Mouse (Mus musculus): ENCODE results near the gene Olfr938. TPM values are rescaled to one million over a fixed set of nuclear protein-coding genes. Genes with fewer than 3 reads are reported as not detected.

Olfr938 gene
- not detected in 2 replicates for polyA plus RNA-seq (2015; fragmentation: Nextera tagmentation; extraction: Ambion mirVana)

DNA sequence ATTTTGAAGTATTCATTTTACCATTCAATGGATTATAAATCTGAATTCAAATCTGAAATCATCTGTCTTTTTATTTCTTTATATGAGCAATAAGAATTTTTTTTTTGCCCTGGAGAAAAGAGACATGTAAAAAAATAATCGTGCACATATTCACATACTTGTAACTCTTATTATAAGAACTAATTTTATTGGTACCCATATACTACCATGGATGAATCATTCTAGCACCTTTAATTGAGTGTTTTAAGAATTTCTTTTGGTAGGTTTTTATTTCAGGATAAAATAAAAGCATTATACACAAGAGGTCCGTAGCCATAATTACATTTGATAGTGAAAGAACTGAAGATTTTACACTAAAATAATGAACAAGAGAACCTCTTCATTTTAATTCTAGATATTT lies at the start of gene Olfr938:
Gene Olfr938 (minus strand): TSS at position 101 of the 400 bp plus-strand sequence.
- Histone ChIP-seq H3K4me1 (replicated peaks; ENCODE audit: insufficient read depth, low read length) (no peaks in the 10 kb centered on the region), H3K27ac (no peak within 1 kb of the TSS), H3K9ac (ENCODE audit: low read depth, low read length) (no peak within 1 kb of the TSS), H3K4me2 (ENCODE audit: low read length) (no peak within 1 kb of the TSS), H3K4me3 (replicated peaks; ENCODE audit: low read depth, low read length) (no peak within 1 kb of the TSS), H3K36me3 (ENCODE audit: insufficient read depth, low read length) (no peaks in the 10 kb centered on the region), H3K27me3 (ENCODE audit: insufficient read depth, low read length) (no peaks in the 10 kb centered on the region), H3K9me3 (replicated peaks; ENCODE audit: low read length) (no peaks in the 10 kb centered on the region)
- DNase-seq (ENCODE audit: low spot score) (no peak), ATAC-seq (replicated peaks; ENCODE audit: low FRiP score, low read depth) (no peak)
- TF ChIP-seq CTCF (IDR thresholded peaks at IDR 0.05; ENCODE audit: low read depth), result no peak
- WGBS, result 88% methylated on average over 2 of the region's 2 CpGs

DNA sequence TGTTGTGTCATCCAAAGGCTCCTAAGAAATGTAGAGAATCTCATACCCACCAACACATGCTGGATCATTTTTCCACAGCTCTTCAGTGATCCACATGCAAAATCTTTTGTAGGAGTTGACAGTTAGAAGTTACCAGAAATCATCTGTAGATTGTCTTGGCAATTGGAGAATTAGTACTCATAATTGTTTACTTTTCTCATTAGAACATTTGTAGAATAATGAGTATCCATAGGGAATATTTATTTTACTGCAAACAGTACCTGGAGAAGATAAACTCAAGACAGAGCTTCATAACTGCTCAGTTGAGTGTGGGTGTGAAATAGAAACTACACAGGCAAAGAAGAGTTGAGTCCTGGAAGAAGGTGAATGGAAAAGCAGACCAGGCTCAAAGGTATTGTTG lies 49.1 kb upstream of the Olfr938 start, which contains the start of gene Olfr27:
Gene Olfr27 (plus strand): TSS at position 301 of the 400 bp plus-strand sequence.
- H3K36me3 ChIP-seq (ENCODE audit: insufficient read depth, low read length), result no peaks in the 10 kb centered on the region

DNA sequence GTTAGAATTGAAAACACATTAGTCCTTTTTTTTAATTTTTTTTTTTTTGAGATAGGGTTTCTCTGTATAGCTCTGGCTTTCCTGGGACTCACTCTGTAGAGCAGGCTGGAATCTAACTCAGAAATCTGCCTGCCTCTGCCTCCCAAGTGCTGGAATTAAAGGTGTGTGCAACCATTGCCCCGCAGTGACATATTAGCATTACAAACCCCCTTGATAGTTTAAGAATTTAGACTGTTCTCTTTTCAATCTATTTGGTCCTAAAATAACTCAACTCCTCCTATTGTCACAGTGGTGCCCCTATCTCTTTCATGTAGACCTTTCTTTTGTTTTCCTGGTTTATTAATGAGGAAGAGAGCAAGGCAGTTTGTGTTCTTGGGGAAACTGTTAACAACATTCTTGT lies 48.6 kb upstream of the Olfr938 start:
- Histone ChIP-seq H3K4me1 (replicated peaks; ENCODE audit: insufficient read depth, low read length) (no peaks in the 10 kb centered on the region), H3K27ac (no peak overlapping the region), H3K27me3 (ENCODE audit: insufficient read depth, low read length) (no peaks in the 10 kb centered on the region), H3K9me3 (replicated peaks; ENCODE audit: low read length) (no peaks in the 10 kb centered on the region), H3K4me2 (ENCODE audit: low read length) (no peak overlapping the region), H3K9ac (ENCODE audit: low read depth, low read length) (no peak overlapping the region), H3K36me3 (ENCODE audit: insufficient read depth, low read length) (no peaks in the 10 kb centered on the region), H3K4me3 (replicated peaks; ENCODE audit: low read depth, low read length) (no peak overlapping the region)
- DNase-seq (ENCODE audit: low spot score) (no peak), ATAC-seq (replicated peaks; ENCODE audit: low FRiP score, low read depth) (no peak)
- WGBS, result 84% methylated on average over 1 of the region's 1 CpGs
- no peak for TF ChIP-seq CTCF (IDR thresholded peaks at IDR 0.05; ENCODE audit: low read depth)

More for the DNA sequence above, 49.1 kb upstream of the Olfr938 start, which contains the start of gene Olfr27:
- H3K4me2 ChIP-seq (ENCODE audit: low read length), result no peak within 1 kb of the TSS
- ATAC-seq (replicated peaks; ENCODE audit: low FRiP score, low read depth), result no peak
- no peaks in the 10 kb centered on the region for H3K27me3 ChIP-seq (ENCODE audit: insufficient read depth, low read length)
- no peak within 1 kb of the TSS for H3K4me3 ChIP-seq (replicated peaks; ENCODE audit: low read depth, low read length)
- H3K4me1 ChIP-seq (replicated peaks; ENCODE audit: insufficient read depth, low read length), result no peaks in the 10 kb centered on the region
- TF ChIP-seq CTCF (IDR thresholded peaks at IDR 0.05; ENCODE audit: low read depth), result no peak
- H3K9ac ChIP-seq (ENCODE audit: low read depth, low read length), result no peak within 1 kb of the TSS
- H3K27ac ChIP-seq, result no peak within 1 kb of the TSS
- no peaks in the 10 kb centered on the region for H3K9me3 ChIP-seq (replicated peaks; ENCODE audit: low read length)
- DNase-seq (ENCODE audit: low spot score), result no peak

DNA sequence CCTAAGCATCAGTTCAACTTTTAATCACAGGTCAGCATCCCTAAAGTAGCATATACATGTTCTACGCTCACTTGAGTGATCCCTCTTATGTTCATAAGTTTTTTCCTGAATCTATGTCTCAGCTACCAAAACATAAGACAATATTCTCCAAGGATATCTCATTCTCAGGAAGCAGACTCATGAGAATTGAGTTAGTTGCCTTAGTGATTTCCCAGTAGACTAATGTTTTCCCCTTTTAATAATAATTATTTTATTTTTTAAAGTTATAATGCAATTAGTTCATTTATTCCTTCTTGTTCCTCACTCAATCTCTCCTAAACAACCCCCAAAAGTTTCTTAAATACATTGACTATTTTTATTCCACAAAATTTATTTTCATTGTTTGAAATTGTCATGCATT lies 13.8 kb downstream of the Olfr938 start, which contains the start of gene Olfr937:
Gene Olfr937 (minus strand): TSS at position 101 of the 400 bp plus-strand sequence.
- Histone ChIP-seq H3K9ac (ENCODE audit: low read depth, low read length) (no peak within 1 kb of the TSS), H3K4me2 (ENCODE audit: low read length) (no peak within 1 kb of the TSS), H3K27me3 (ENCODE audit: insufficient read depth, low read length) (no peaks in the 10 kb centered on the region), H3K4me1 (replicated peaks; ENCODE audit: insufficient read depth, low read length) (no peaks in the 10 kb centered on the region), H3K9me3 (replicated peaks; ENCODE audit: low read length) (no peaks in the 10 kb centered on the region), H3K27ac (no peak within 1 kb of the TSS), H3K4me3 (replicated peaks; ENCODE audit: low read depth, low read length) (no peak within 1 kb of the TSS), H3K36me3 (ENCODE audit: insufficient read depth, low read length) (no peaks in the 10 kb centered on the region)
- DNase-seq (ENCODE audit: low spot score), result no peak
- no peak for TF ChIP-seq CTCF (IDR thresholded peaks at IDR 0.05; ENCODE audit: low read depth)
- WGBS, result 71% methylated on average over 1 of the region's 1 CpGs
- no peak for ATAC-seq (replicated peaks; ENCODE audit: low FRiP score, low read depth)

Small RNAs within 50 kb of the gene (microRNA-seq; reads per million reads assigned to microRNA genes)
- gene Gm25032, result not detected
- not detected for gene Gm25529

Other genes with a start within 250 kb of the Olfr938 start
- gene Olfr924, start 234.4 kb downstream of the Olfr938 start, polyA plus RNA-seq (2015; fragmentation: Nextera tagmentation; extraction: Ambion mirVana), result not detected in 2 replicates
- gene Olfr26, start 223.8 kb downstream of the Olfr938 start, polyA plus RNA-seq (2015; fragmentation: Nextera tagmentation; extraction: Ambion mirVana), result not detected in 2 replicates
- gene Olfr926, start 201.8 kb downstream of the Olfr938 start, polyA plus RNA-seq (2015; fragmentation: Nextera tagmentation; extraction: Ambion mirVana), result not detected in 2 replicates
- not detected in 2 replicates for gene Olfr930, start 149.1 kb downstream of the Olfr938 start, polyA plus RNA-seq (2015; fragmentation: Nextera tagmentation; extraction: Ambion mirVana)
- gene Olfr933, start 106.6 kb downstream of the Olfr938 start, polyA plus RNA-seq (2015; fragmentation: Nextera tagmentation; extraction: Ambion mirVana), result not detected in 2 replicates
- not detected in 2 replicates for gene Olfr934, start 90.6 kb downstream of the Olfr938 start, polyA plus RNA-seq (2015; fragmentation: Nextera tagmentation; extraction: Ambion mirVana)
- not detected in 2 replicates for gene Olfr935, start 79.2 kb downstream of the Olfr938 start, polyA plus RNA-seq (2015; fragmentation: Nextera tagmentation; extraction: Ambion mirVana)
- not detected in 2 replicates for gene Olfr146, start 55.5 kb downstream of the Olfr938 start, polyA plus RNA-seq (2015; fragmentation: Nextera tagmentation; extraction: Ambion mirVana)
- not detected in 2 replicates for gene Olfr937, start 13.9 kb downstream of the Olfr938 start, polyA plus RNA-seq (2015; fragmentation: Nextera tagmentation; extraction: Ambion mirVana)
- gene Olfr27, start 49.2 kb upstream of the Olfr938 start, polyA plus RNA-seq (2015; fragmentation: Nextera tagmentation; extraction: Ambion mirVana), result not detected in 2 replicates
- gene Olfr943, start 87.4 kb upstream of the Olfr938 start, polyA plus RNA-seq (2015; fragmentation: Nextera tagmentation; extraction: Ambion mirVana), result not detected in 2 replicates
- not detected in 2 replicates for gene Olfr944, start 123.0 kb upstream of the Olfr938 start, polyA plus RNA-seq (2015; fragmentation: Nextera tagmentation; extraction: Ambion mirVana)
- gene Olfr1537, start 171.1 kb upstream of the Olfr938 start, polyA plus RNA-seq (2015; fragmentation: Nextera tagmentation; extraction: Ambion mirVana), result not detected in 2 replicates
- not detected in 2 replicates for gene Olfr945, start 197.9 kb upstream of the Olfr938 start, polyA plus RNA-seq (2015; fragmentation: Nextera tagmentation; extraction: Ambion mirVana)
- not detected in 2 replicates for gene Olfr948, start 247.2 kb upstream of the Olfr938 start, polyA plus RNA-seq (2015; fragmentation: Nextera tagmentation; extraction: Ambion mirVana)

Data from kidney, postnatal 0 days (tissue).